Mouse (Mus musculus) E14TG2a.4 (cell line): ENCODE results near the gene Lpxn.

Experiments used
- CTCF ChIP-seq: conservative IDR thresholded peaks from 2 replicates; pipeline ENCODE4 v1.5.1; 2014; ENCODE audit warnings: low read length
- NANOG ChIP-seq: IDR thresholded peaks from 2 replicates; pipeline ENCODE4 v1.6.1; 2014; ENCODE audit warnings: borderline replicate concordance, low read length, mixed read lengths

GRCm38 (mm10) chr19:12792374-12792773 lies 3.6 kb upstream of the Lpxn start:
- TF ChIP-seq CTCF (no peak), NANOG (no peak)
